Mouse (Mus musculus): ENCODE data around the gene Ggt7.
"Not testable (repeated sequence)": the region's sequence is repeated elsewhere in the genome, so short reads cannot be mapped to it uniquely, and the experiment has no call there.

Ggt7 gene

GRCm38 (mm10) chr2:155512479-155512878 lies 5.6 kb downstream of the Ggt7 start:
- DNase-seq (ENCODE audit: extremely low read depth, insufficient read length, low spot score): peak; percentile 32

GRCm38 (mm10) chr2:155507721-155508470 lies 10.1 kb downstream of the Ggt7 start:
- DNase-seq (ENCODE audit: extremely low read depth, insufficient read length, low spot score): no peak

- DNase-seq (ENCODE audit: extremely low read depth, insufficient read length, low spot score): no peak
These were observed 12.2 kb downstream of the Ggt7 start for GRCm38 (mm10) chr2:155505811-155506210.

GRCm38 (mm10) chr2:155504440-155505355 lies 13.3 kb downstream of the Ggt7 start:
- DNase-seq (ENCODE audit: extremely low read depth, insufficient read length, low spot score): no peak

- no peak for DNase-seq (ENCODE audit: extremely low read depth, insufficient read length, low spot score)
These were observed 15.4 kb downstream of the Ggt7 start for GRCm38 (mm10) chr2:155502596-155502995.

GRCm38 (mm10) chr2:155490998-155491397 lies 27.0 kb downstream of the Ggt7 start:
- no peak for DNase-seq (ENCODE audit: extremely low read depth, insufficient read length, low spot score)

GRCm38 (mm10) chr2:155482021-155482420 lies 36.0 kb downstream of the Ggt7 start:
- no peak for DNase-seq (ENCODE audit: extremely low read depth, insufficient read length, low spot score)

GRCm38 (mm10) chr2:155473570-155474088 lies 44.4 kb downstream of the Ggt7 start, which contains the start of gene Ncoa6:
TSS of gene Ncoa6 (minus strand) at chr2:155473894.
- DNase-seq (ENCODE audit: extremely low read depth, insufficient read length, low spot score): peak; percentile 81

- peak; percentile 52 for DNase-seq (ENCODE audit: extremely low read depth, insufficient read length, low spot score)
These were observed 45.1 kb downstream of the Ggt7 start for GRCm38 (mm10) chr2:155472671-155473569.

- DNase-seq (ENCODE audit: extremely low read depth, insufficient read length, low spot score): no peak
These were observed 51.2 kb downstream of the Ggt7 start for GRCm38 (mm10) chr2:155466861-155467260.

- DNase-seq (ENCODE audit: extremely low read depth, insufficient read length, low spot score): no peak
These were observed 64.4 kb downstream of the Ggt7 start for GRCm38 (mm10) chr2:155453591-155453990.

- DNase-seq (ENCODE audit: extremely low read depth, insufficient read length, low spot score): no peak
These were observed 66.8 kb downstream of the Ggt7 start for GRCm38 (mm10) chr2:155451256-155451655.

- not testable (repeated sequence) for DNase-seq (ENCODE audit: extremely low read depth, insufficient read length, low spot score)
These were observed 70.1 kb downstream of the Ggt7 start for GRCm38 (mm10) chr2:155447906-155448305.

- no peak for DNase-seq (ENCODE audit: extremely low read depth, insufficient read length, low spot score)
These were observed 74.6 kb downstream of the Ggt7 start for GRCm38 (mm10) chr2:155443446-155443845.

- DNase-seq (ENCODE audit: extremely low read depth, insufficient read length, low spot score): no peak
These were observed 75.1 kb downstream of the Ggt7 start for GRCm38 (mm10) chr2:155442916-155443315.
